Mouse (Mus musculus): Measurements from ENCODE around the gene 9530077C05Rik. TPM values are rescaled to one million over a fixed set of nuclear protein-coding genes. Genes with fewer than 3 reads are reported as not detected.
A peak's percentile ranks its signal among the peaks of the same experiment; 100 is the strongest.

9530077C05Rik gene
- polyA plus RNA-seq, 1 experiment from 2014 or later, result 9.8 TPM

DNA sequence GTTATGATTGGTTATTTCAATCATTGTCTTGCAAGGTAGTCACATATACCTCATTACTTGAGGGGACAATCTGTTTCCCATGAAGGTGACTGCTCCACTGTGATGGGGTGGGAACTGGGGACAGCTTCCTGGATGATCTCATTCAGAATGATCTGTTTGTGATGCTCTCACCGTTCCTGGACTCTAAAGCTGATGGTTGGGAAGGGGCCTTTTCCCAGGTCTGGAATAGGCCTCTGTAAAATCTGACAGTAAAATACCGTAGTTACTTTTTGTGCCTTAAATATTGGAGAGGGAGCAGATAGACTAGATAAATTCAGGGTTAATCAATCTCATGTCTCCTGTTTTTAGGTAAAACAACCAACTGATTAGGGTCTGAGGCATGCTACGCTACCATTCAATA lies 58.3 kb downstream of the 9530077C05Rik start, which contains the start of gene Rp9:
Rp9 (minus strand) TSS at position 101 of the 400 bp plus-strand sequence.
- Histone ChIP-seq H3K9ac (ENCODE audit: low read depth, low read length) (no peak within 1 kb of the TSS), H3K27ac (ENCODE audit: low read depth, low read length) (no peak within 1 kb of the TSS), H3K4me2 (replicated peaks; ENCODE audit: low read depth, low read length) (peak within 1 kb of the TSS; percentile 71), H3K9me3 (ENCODE audit: control insufficient read depth, low read length) (no peaks in the 10 kb centered on the region), H3K36me3 (ENCODE audit: control insufficient read depth, insufficient read depth, low read length) (no peaks in the 10 kb centered on the region), H3K27me3 (ENCODE audit: control insufficient read depth, insufficient read depth, low read length) (no peaks in the 10 kb centered on the region), H3K4me3 (ENCODE audit: low read depth, low read length) (peak within 1 kb of the TSS; percentile 84; the same call in 1 of the 2 replicates), H3K4me1 (replicated peaks; ENCODE audit: control insufficient read depth, insufficient read depth, low read length) (no peaks in the 10 kb centered on the region)
- no peak for DNase-seq (ENCODE audit: low spot score)
- WGBS, result 93% methylated on average over 3 of the region's 3 CpGs
- ATAC-seq (ENCODE audit: low FRiP score), result no peak

DNA sequence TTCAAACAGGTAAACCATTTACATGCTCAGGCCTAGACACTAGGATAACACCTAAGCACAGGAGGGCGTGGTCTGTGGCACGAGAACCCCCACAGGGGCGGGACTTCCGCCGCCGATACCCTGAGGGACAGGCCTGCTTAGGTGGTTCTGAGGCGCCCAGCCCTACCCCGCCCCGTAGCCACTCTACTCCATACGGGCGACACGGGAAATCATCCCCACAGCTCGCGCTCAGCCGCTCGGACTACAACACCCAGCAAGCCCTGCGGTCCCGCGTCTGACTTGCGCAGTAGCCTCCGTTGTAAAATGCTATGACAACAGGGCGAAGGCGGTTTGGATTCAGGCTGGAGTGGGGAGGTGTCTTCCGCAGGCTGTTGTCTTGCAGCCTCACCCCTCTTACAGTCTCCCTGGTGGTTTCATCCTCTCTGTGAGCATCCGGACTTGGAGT lies 64.1 kb downstream of the 9530077C05Rik start, which contains the start of gene Bbs9:
Bbs9 (plus strand) TSS at position 292 of the 445 bp plus-strand sequence.
- Histone ChIP-seq H3K36me3 (ENCODE audit: control insufficient read depth, insufficient read depth, low read length) (no peaks in the 10 kb centered on the region), H3K9me3 (ENCODE audit: control insufficient read depth, low read length) (no peaks in the 10 kb centered on the region), H3K4me2 (replicated peaks; ENCODE audit: low read depth, low read length) (peak within 1 kb of the TSS; percentile 76), H3K4me3 (ENCODE audit: low read depth, low read length) (peak within 1 kb of the TSS; percentile 53), H3K4me1 (replicated peaks; ENCODE audit: control insufficient read depth, insufficient read depth, low read length) (no peaks in the 10 kb centered on the region), H3K9ac (ENCODE audit: low read depth, low read length) (peak within 1 kb of the TSS; percentile 50), H3K27ac (ENCODE audit: low read depth, low read length) (0 out of 2 replicates have a peak within 1 kb of the TSS, but pooled peaks have one; percentile 19), H3K27me3 (ENCODE audit: control insufficient read depth, insufficient read depth, low read length) (no peaks in the 10 kb centered on the region)
- ATAC-seq (ENCODE audit: low FRiP score), result peak; percentile 100
- peak; percentile 93 for DNase-seq (ENCODE audit: low spot score)
- WGBS, result under 1% methylated on average over 25 of the region's 25 CpGs

DNA sequence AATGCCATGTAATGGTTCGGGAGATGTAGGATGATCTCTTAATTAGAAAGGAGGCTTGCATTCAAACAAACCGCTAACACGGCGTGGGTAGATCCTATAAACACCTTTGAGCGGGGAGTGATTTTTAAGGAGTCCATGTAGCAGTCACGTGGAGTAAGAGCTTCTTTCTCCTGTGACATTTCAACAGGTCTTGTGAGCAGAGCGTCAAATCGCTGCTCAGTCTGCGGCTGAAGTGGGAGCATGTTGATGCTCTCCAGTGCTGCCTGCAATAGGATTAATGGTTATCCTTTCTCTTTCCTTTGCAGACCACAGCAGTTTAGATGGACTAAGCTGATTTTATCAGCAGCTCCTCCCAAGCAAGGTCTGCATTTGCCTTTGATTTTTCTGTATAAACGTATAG lies 65.0 kb downstream of the 9530077C05Rik start:
- DNase-seq (ENCODE audit: low spot score) (peak; percentile 21), ATAC-seq (ENCODE audit: low FRiP score) (no peak)
- peak overlapping the region; percentile 53 for H3K4me3 ChIP-seq (ENCODE audit: low read depth, low read length)
- peak overlapping the region; percentile 76 for H3K4me2 ChIP-seq (replicated peaks; ENCODE audit: low read depth, low read length)
- H3K27ac ChIP-seq (ENCODE audit: low read depth, low read length), result no peak overlapping the region
- H3K9me3 ChIP-seq (ENCODE audit: control insufficient read depth, low read length), result no peaks in the 10 kb centered on the region
- 9% methylated on average over 10 of the region's 10 CpGs for WGBS
- H3K4me1 ChIP-seq (replicated peaks; ENCODE audit: control insufficient read depth, insufficient read depth, low read length), result no peaks in the 10 kb centered on the region
- H3K27me3 ChIP-seq (ENCODE audit: control insufficient read depth, insufficient read depth, low read length), result no peaks in the 10 kb centered on the region
- H3K36me3 ChIP-seq (ENCODE audit: control insufficient read depth, insufficient read depth, low read length), result no peaks in the 10 kb centered on the region
- H3K9ac ChIP-seq (ENCODE audit: low read depth, low read length), result peak overlapping the region; percentile 50

DNA sequence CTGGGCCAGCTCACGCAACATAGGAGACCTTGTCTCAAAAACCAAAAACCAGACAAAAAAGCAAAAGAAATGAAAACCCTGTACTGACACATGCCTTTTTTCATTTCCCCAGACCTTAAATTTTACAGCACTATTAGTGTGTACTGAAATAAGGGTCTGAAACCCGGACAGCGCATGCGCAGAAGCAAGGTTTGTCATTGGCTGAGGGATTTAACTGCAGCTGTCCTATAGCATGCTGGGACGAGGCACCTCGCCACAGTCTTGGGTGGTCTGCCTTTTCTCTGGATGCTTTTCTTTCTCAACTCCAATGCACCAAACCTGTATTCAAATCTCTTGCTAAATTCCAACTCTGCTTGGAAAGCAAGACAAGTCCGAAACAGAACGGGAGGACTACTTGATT lies 67.6 kb downstream of the 9530077C05Rik start:
- WGBS, result 92% methylated on average over 8 of the region's 8 CpGs
- Histone ChIP-seq H3K9me3 (ENCODE audit: control insufficient read depth, low read length) (no peaks in the 10 kb centered on the region), H3K27me3 (ENCODE audit: control insufficient read depth, insufficient read depth, low read length) (no peaks in the 10 kb centered on the region), H3K4me3 (ENCODE audit: low read depth, low read length) (no peak overlapping the region), H3K36me3 (ENCODE audit: control insufficient read depth, insufficient read depth, low read length) (no peaks in the 10 kb centered on the region), H3K4me1 (replicated peaks; ENCODE audit: control insufficient read depth, insufficient read depth, low read length) (no peaks in the 10 kb centered on the region), H3K4me2 (replicated peaks; ENCODE audit: low read depth, low read length) (no peak overlapping the region), H3K27ac (ENCODE audit: low read depth, low read length) (no peak overlapping the region), H3K9ac (ENCODE audit: low read depth, low read length) (no peak overlapping the region)
- no peak for DNase-seq (ENCODE audit: low spot score)
- no peak for ATAC-seq (ENCODE audit: low FRiP score)

DNA sequence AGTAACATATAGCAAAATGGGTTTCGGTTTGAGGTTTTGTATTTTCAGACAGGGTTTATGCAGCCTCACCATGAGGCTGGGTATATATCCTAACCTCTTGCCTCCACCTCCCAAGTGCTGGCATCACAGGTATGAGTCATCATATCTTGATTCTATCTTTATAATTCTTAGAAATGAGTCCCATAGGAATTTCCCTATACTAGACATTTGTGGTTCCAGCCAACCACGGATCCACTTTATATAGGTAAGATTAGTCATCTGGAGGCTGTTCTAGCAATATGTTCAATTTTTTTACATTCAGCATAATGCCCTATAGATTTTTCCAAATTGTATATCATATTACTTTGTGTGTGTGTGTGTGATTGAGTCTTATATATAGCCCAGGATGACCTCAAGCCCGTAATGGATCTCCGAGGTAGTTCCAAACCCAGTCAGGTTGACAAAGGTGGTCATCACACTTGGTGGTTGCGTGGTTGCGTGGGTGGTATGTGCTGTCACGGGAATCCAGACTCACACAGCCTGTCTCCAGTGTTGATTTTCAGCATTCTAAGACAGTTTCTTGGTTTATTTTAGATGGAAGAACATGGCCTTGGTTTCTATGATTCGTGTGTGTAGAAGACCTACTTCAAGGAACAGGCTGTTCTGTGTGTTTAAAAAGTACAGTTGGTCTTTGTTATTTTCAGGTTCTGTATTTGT lies 72.7 kb downstream of the 9530077C05Rik start:
- H3K4me3 ChIP-seq (ENCODE audit: low read depth, low read length), result no peak overlapping the region
- no peak overlapping the region for H3K9ac ChIP-seq (ENCODE audit: low read depth, low read length)
- WGBS, result 93% methylated on average over 8 of the region's 8 CpGs
- no peak overlapping the region for H3K27ac ChIP-seq (ENCODE audit: low read depth, low read length)
- no peaks in the 10 kb centered on the region for H3K36me3 ChIP-seq (ENCODE audit: control insufficient read depth, insufficient read depth, low read length)
- no peaks in the 10 kb centered on the region for H3K4me1 ChIP-seq (replicated peaks; ENCODE audit: control insufficient read depth, insufficient read depth, low read length)
- no peak for ATAC-seq (ENCODE audit: low FRiP score)
- H3K9me3 ChIP-seq (ENCODE audit: control insufficient read depth, low read length), result no peaks in the 10 kb centered on the region
- no peaks in the 10 kb centered on the region for H3K27me3 ChIP-seq (ENCODE audit: control insufficient read depth, insufficient read depth, low read length)
- no peak for DNase-seq (ENCODE audit: low spot score)
- no peak overlapping the region for H3K4me2 ChIP-seq (replicated peaks; ENCODE audit: low read depth, low read length)

DNA sequence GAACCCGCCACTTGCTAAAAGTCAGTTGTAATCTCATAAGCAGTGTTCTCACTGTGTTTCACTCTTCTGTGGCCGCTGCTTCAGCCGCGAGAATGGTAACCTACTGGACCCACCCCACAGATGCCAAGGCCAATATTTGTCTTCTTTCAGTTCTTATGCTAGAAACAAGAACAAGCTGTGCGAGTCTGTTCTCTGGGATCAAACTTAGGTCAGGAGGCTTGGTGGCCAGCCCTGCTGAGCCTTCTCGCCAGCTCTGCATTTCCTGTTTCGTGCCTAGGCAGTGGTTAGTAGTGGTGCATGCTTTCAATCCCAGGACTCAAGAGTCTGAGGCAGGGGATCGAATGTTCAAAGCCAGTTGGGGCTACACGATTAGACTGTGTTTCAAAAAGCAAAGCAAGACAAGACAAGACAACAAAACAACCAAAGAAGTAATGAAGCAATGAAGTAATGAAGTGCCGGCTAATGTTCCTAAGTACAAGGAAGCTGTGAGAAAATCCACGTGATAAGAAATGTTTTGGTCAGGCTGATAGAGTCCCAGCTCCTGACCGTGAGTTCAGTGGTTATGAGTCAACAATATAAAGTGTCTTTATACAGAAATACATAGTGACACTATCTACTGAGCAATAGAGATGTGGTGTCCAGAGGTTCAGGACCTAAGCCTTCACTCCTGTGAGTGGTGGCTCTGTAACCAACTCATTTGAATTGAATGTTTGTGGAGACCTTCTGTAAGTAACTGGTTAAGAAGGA lies 73.4 kb downstream of the 9530077C05Rik start:
- Histone ChIP-seq H3K9ac (ENCODE audit: low read depth, low read length) (no peak overlapping the region), H3K4me3 (ENCODE audit: low read depth, low read length) (no peak overlapping the region), H3K9me3 (ENCODE audit: control insufficient read depth, low read length) (no peaks in the 10 kb centered on the region), H3K36me3 (ENCODE audit: control insufficient read depth, insufficient read depth, low read length) (no peaks in the 10 kb centered on the region), H3K27me3 (ENCODE audit: control insufficient read depth, insufficient read depth, low read length) (no peaks in the 10 kb centered on the region), H3K27ac (ENCODE audit: low read depth, low read length) (no peak overlapping the region), H3K4me2 (replicated peaks; ENCODE audit: low read depth, low read length) (no peak overlapping the region), H3K4me1 (replicated peaks; ENCODE audit: control insufficient read depth, insufficient read depth, low read length) (no peaks in the 10 kb centered on the region)
- WGBS, result 88% methylated on average over 12 of the region's 12 CpGs
- no peak for DNase-seq (ENCODE audit: low spot score)
- no peak for ATAC-seq (ENCODE audit: low FRiP score)

DNA sequence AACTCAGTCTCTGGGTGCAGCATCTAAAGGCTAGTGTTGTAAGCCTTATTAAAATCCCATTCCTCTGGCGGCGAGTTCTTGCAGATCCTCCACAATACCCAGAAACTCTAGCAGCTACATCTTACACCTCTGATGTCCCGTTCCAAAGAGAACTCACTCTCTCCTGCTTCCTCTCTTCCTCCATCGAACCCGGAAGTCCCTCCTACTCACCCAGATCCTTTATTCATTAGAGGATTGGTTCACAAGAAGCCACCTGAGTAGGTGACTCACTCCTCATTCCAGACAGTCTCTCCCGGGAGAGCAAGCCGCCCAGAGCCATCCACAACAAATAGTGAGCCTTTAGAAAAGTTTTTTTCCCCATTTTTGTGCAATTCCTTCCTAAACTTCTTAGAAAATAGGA lies 74.9 kb downstream of the 9530077C05Rik start:
- no peaks in the 10 kb centered on the region for H3K36me3 ChIP-seq (ENCODE audit: control insufficient read depth, insufficient read depth, low read length)
- H3K4me2 ChIP-seq (replicated peaks; ENCODE audit: low read depth, low read length), result no peak overlapping the region
- H3K27me3 ChIP-seq (ENCODE audit: control insufficient read depth, insufficient read depth, low read length), result no peaks in the 10 kb centered on the region
- H3K4me1 ChIP-seq (replicated peaks; ENCODE audit: control insufficient read depth, insufficient read depth, low read length), result no peaks in the 10 kb centered on the region
- no peak overlapping the region for H3K4me3 ChIP-seq (ENCODE audit: low read depth, low read length)
- ATAC-seq (ENCODE audit: low FRiP score) (no peak), DNase-seq (ENCODE audit: low spot score) (no peak)
- 89% methylated on average over 7 of the region's 7 CpGs for WGBS
- no peak overlapping the region for H3K27ac ChIP-seq (ENCODE audit: low read depth, low read length)
- H3K9ac ChIP-seq (ENCODE audit: low read depth, low read length), result no peak overlapping the region
- H3K9me3 ChIP-seq (ENCODE audit: control insufficient read depth, low read length), result no peaks in the 10 kb centered on the region

DNA sequence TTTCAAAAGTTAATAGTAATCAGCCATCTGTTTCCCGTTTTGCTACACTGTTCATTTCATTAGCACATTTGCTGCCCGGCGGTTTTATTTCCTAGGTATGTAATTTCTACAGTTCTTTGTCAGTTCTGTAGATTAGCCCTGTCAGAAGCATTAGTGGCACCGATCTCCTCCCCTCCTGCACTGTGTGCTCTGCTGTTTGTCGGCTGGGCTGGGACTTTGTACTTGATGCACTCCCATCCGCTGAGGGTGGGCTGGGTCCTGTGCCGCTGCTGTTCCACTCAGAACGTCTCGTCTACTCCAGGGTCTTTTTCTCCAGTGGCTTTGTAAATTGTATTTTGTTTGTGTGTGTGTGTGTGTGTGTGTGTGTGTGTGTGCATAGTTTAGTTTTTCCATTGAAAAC lies 77.7 kb downstream of the 9530077C05Rik start:
- 73% methylated on average over 9 of the region's 9 CpGs for WGBS

More for the DNA sequence above, 77.7 kb downstream of the 9530077C05Rik start:
- Histone ChIP-seq H3K27me3 (ENCODE audit: control insufficient read depth, insufficient read depth, low read length) (no peaks in the 10 kb centered on the region), H3K27ac (ENCODE audit: low read depth, low read length) (no peak overlapping the region), H3K4me1 (replicated peaks; ENCODE audit: control insufficient read depth, insufficient read depth, low read length) (no peaks in the 10 kb centered on the region), H3K36me3 (ENCODE audit: control insufficient read depth, insufficient read depth, low read length) (no peaks in the 10 kb centered on the region), H3K9me3 (ENCODE audit: control insufficient read depth, low read length) (no peaks in the 10 kb centered on the region), H3K9ac (ENCODE audit: low read depth, low read length) (no peak overlapping the region), H3K4me3 (ENCODE audit: low read depth, low read length) (no peak overlapping the region), H3K4me2 (replicated peaks; ENCODE audit: low read depth, low read length) (no peak overlapping the region)
- no peak for ATAC-seq (ENCODE audit: low FRiP score)
- no peak for DNase-seq (ENCODE audit: low spot score)
